Mouse (Mus musculus): ENCODE results near the gene Pld6. TPM values are rescaled to one million over a fixed set of nuclear protein-coding genes. Genes with fewer than 3 reads are reported as not detected.

Pld6 gene
- polyA plus RNA-seq, 1 experiment from 2014 or later: 4.9 TPM

GRCm38 (mm10) chr11:59760796-59761195, 26.6 kb downstream of the Pld6 start:
- Histone ChIP-seq H3K36me3 (peaks cover 97% of the 10 kb centered on the region), H3K27me3 (no peaks in the 10 kb centered on the region), H3K27ac (no peak overlapping the region), H3K9me3 (no peaks in the 10 kb centered on the region), H3K9ac (no peak overlapping the region), H3K4me1 (no peaks in the 10 kb centered on the region), H3K4me3 (no peak overlapping the region), H3K4me2 (replicated peaks) (no peak overlapping the region)
- ATAC-seq (ENCODE audit: low FRiP score, low read depth): no peak
- 93% methylated on average over 6 of the region's 6 CpGs for WGBS

- Histone ChIP-seq H3K4me1 (no peaks in the 10 kb centered on the region), H3K36me3 (peaks cover 97% of the 10 kb centered on the region), H3K9me3 (no peaks in the 10 kb centered on the region), H3K9ac (no peak overlapping the region), H3K27ac (no peak overlapping the region), H3K4me3 (no peak overlapping the region), H3K27me3 (no peaks in the 10 kb centered on the region), H3K4me2 (replicated peaks) (no peak overlapping the region)
- no peak for ATAC-seq (ENCODE audit: low FRiP score, low read depth)
- 88% methylated on average over 2 of the region's 2 CpGs for WGBS
Measured at GRCm38 (mm10) chr11:59759626-59760025, 27.8 kb downstream of the Pld6 start.

- H3K4me2 ChIP-seq (replicated peaks): no peak overlapping the region
- H3K4me1 ChIP-seq: no peaks in the 10 kb centered on the region
- ATAC-seq (ENCODE audit: low FRiP score, low read depth): no peak
- H3K27ac ChIP-seq: no peak overlapping the region
- H3K36me3 ChIP-seq: peaks cover 97% of the 10 kb centered on the region
- 83% methylated on average over 4 of the region's 4 CpGs for WGBS
- H3K4me3 ChIP-seq: no peak overlapping the region
- no peaks in the 10 kb centered on the region for H3K27me3 ChIP-seq
- H3K9ac ChIP-seq: no peak overlapping the region
- H3K9me3 ChIP-seq: no peaks in the 10 kb centered on the region
Measured at GRCm38 (mm10) chr11:59759178-59759577, 28.3 kb downstream of the Pld6 start.

GRCm38 (mm10) chr11:59758191-59758985, 29.1 kb downstream of the Pld6 start:
- Histone ChIP-seq H3K9me3 (no peaks in the 10 kb centered on the region), H3K27me3 (no peaks in the 10 kb centered on the region), H3K36me3 (peaks cover 97% of the 10 kb centered on the region), H3K4me2 (replicated peaks) (no peak overlapping the region), H3K27ac (no peak overlapping the region), H3K4me1 (no peaks in the 10 kb centered on the region), H3K4me3 (no peak overlapping the region), H3K9ac (no peak overlapping the region)
- 93% methylated on average over 9 of the region's 9 CpGs for WGBS
- ATAC-seq (ENCODE audit: low FRiP score, low read depth): no peak

GRCm38 (mm10) chr11:59756351-59756750, 31.1 kb downstream of the Pld6 start:
- WGBS: 80% methylated on average over 4 of the region's 4 CpGs

GRCm38 (mm10) chr11:59754504-59754903, 32.9 kb downstream of the Pld6 start:
- Histone ChIP-seq H3K4me2 (replicated peaks) (no peak overlapping the region), H3K4me3 (no peak overlapping the region), H3K9me3 (no peaks in the 10 kb centered on the region), H3K4me1 (no peaks in the 10 kb centered on the region), H3K27me3 (no peaks in the 10 kb centered on the region), H3K9ac (no peak overlapping the region), H3K27ac (no peak overlapping the region), H3K36me3 (peaks cover 98% of the 10 kb centered on the region)
- no peak for ATAC-seq (ENCODE audit: low FRiP score, low read depth)
- 98% methylated on average over 6 of the region's 6 CpGs for WGBS

More at GRCm38 (mm10) chr11:59756351-59756750, 31.1 kb downstream of the Pld6 start:
- Histone ChIP-seq H3K27ac (no peak overlapping the region), H3K4me2 (replicated peaks) (no peak overlapping the region), H3K9me3 (no peaks in the 10 kb centered on the region), H3K4me3 (no peak overlapping the region), H3K27me3 (no peaks in the 10 kb centered on the region), H3K4me1 (no peaks in the 10 kb centered on the region), H3K36me3 (peaks cover 98% of the 10 kb centered on the region), H3K9ac (no peak overlapping the region)
- ATAC-seq (ENCODE audit: low FRiP score, low read depth): no peak

GRCm38 (mm10) chr11:59749050-59749449, 38.4 kb downstream of the Pld6 start:
- Histone ChIP-seq H3K4me3 (no peak overlapping the region), H3K9ac (no peak overlapping the region), H3K4me2 (replicated peaks) (no peak overlapping the region), H3K36me3 (peaks cover 80% of the 10 kb centered on the region), H3K27me3 (no peaks in the 10 kb centered on the region), H3K27ac (no peak overlapping the region), H3K4me1 (no peaks in the 10 kb centered on the region), H3K9me3 (no peaks in the 10 kb centered on the region)
- WGBS: 94% methylated on average over 3 of the region's 3 CpGs
- ATAC-seq (ENCODE audit: low FRiP score, low read depth): no peak

GRCm38 (mm10) chr11:59746614-59747013, 40.8 kb downstream of the Pld6 start:
- no peak overlapping the region for H3K9ac ChIP-seq
- peaks cover 80% of the 10 kb centered on the region for H3K36me3 ChIP-seq
- H3K9me3 ChIP-seq: no peaks in the 10 kb centered on the region
- 93% methylated on average over 2 of the region's 2 CpGs for WGBS
- no peak overlapping the region for H3K27ac ChIP-seq
- H3K4me1 ChIP-seq: no peaks in the 10 kb centered on the region
- ATAC-seq (ENCODE audit: low FRiP score, low read depth): no peak
- H3K4me2 ChIP-seq (replicated peaks): no peak overlapping the region
- no peak overlapping the region for H3K4me3 ChIP-seq
- no peaks in the 10 kb centered on the region for H3K27me3 ChIP-seq

GRCm38 (mm10) chr11:59745851-59746250, 41.6 kb downstream of the Pld6 start:
- Histone ChIP-seq H3K9me3 (no peaks in the 10 kb centered on the region), H3K36me3 (peaks cover 80% of the 10 kb centered on the region), H3K27me3 (no peaks in the 10 kb centered on the region), H3K4me3 (no peak overlapping the region), H3K27ac (no peak overlapping the region), H3K4me1 (no peaks in the 10 kb centered on the region), H3K4me2 (replicated peaks) (no peak overlapping the region), H3K9ac (no peak overlapping the region)
- 91% methylated on average over 5 of the region's 5 CpGs for WGBS
- ATAC-seq (ENCODE audit: low FRiP score, low read depth): no peak

- H3K36me3 ChIP-seq: peaks cover 80% of the 10 kb centered on the region
Measured at GRCm38 (mm10) chr11:59744374-59744773, 43.1 kb downstream of the Pld6 start.

GRCm38 (mm10) chr11:59743712-59744111, 43.7 kb downstream of the Pld6 start:
- peaks cover 80% of the 10 kb centered on the region for H3K36me3 ChIP-seq
- WGBS: 83% methylated on average over 1 of the region's 1 CpGs
- no peak overlapping the region for H3K9ac ChIP-seq
- no peak overlapping the region for H3K4me2 ChIP-seq (replicated peaks)
- no peaks in the 10 kb centered on the region for H3K27me3 ChIP-seq
- no peaks in the 10 kb centered on the region for H3K4me1 ChIP-seq
- no peak overlapping the region; the same call in 1 of the 2 replicates for H3K27ac ChIP-seq
- ATAC-seq (ENCODE audit: low FRiP score, low read depth): no peak
- H3K9me3 ChIP-seq: no peaks in the 10 kb centered on the region
- H3K4me3 ChIP-seq: no peak overlapping the region

More at GRCm38 (mm10) chr11:59744374-59744773, 43.1 kb downstream of the Pld6 start:
- 92% methylated on average over 4 of the region's 4 CpGs for WGBS
- no peak overlapping the region for H3K4me3 ChIP-seq
- H3K4me2 ChIP-seq (replicated peaks): no peak overlapping the region
- H3K9me3 ChIP-seq: no peaks in the 10 kb centered on the region
- H3K27me3 ChIP-seq: no peaks in the 10 kb centered on the region
- no peak for ATAC-seq (ENCODE audit: low FRiP score, low read depth)
- no peak overlapping the region for H3K27ac ChIP-seq
- no peak overlapping the region for H3K9ac ChIP-seq
- H3K4me1 ChIP-seq: no peaks in the 10 kb centered on the region

- no peak for ATAC-seq (ENCODE audit: low FRiP score, low read depth)
- no peaks in the 10 kb centered on the region for H3K9me3 ChIP-seq
- no peak overlapping the region for H3K9ac ChIP-seq
- no peaks in the 10 kb centered on the region for H3K27me3 ChIP-seq
- no peak overlapping the region; the same call in 1 of the 2 replicates for H3K27ac ChIP-seq
- 88% methylated on average over 2 of the region's 2 CpGs for WGBS
- H3K4me1 ChIP-seq: no peaks in the 10 kb centered on the region
- H3K36me3 ChIP-seq: peaks cover 80% of the 10 kb centered on the region
- no peak overlapping the region for H3K4me3 ChIP-seq
- H3K4me2 ChIP-seq (replicated peaks): no peak overlapping the region
Measured at GRCm38 (mm10) chr11:59743307-59743706, 44.1 kb downstream of the Pld6 start.

- Histone ChIP-seq H3K27ac (no peak overlapping the region), H3K27me3 (no peaks in the 10 kb centered on the region), H3K4me2 (replicated peaks) (no peak overlapping the region), H3K36me3 (peaks cover 90% of the 10 kb centered on the region), H3K4me3 (no peak overlapping the region), H3K4me1 (no peaks in the 10 kb centered on the region), H3K9me3 (no peaks in the 10 kb centered on the region), H3K9ac (no peak overlapping the region)
- no peak for ATAC-seq (ENCODE audit: low FRiP score, low read depth)
- WGBS: 98% methylated on average over 5 of the region's 5 CpGs
Measured at GRCm38 (mm10) chr11:59741915-59742314, 45.5 kb downstream of the Pld6 start.

Data from limb, embryonic 13.5 days (tissue).